Mouse (Mus musculus) kidney, postnatal 0 days (tissue): Measurements from ENCODE around the gene Capn13. TPM values are rescaled to one million over a fixed set of nuclear protein-coding genes. Genes with fewer than 3 reads are reported as not detected.
"Not testable (repeated sequence)": the region's sequence is repeated elsewhere in the genome, so short reads cannot be mapped to it uniquely, and the experiment has no call there.

Source experiments
- ATAC-seq: fragments of 200-750 bp; cut with Nextera tagmentation; replicated peaks from 2 replicates; pipeline ENCODE4 v1.8.0; 2017; ENCODE audit warnings: low read depth, moderate number of reproducible peaks, moderate TSS enrichment, moderate library complexity; ENCODE audit not compliant: low FRiP score
- DNase-seq: peaks from one replicate; pipeline ENCODE4 v3.0.0-alpha.2; 2016; ENCODE audit warnings: low spot score
- H3K27ac ChIP-seq: fragments of 300-500 bp; sonication (generic); 2 replicates; pipeline ENCODE4 v1.5.1; 2014; ENCODE audit warnings: mild to moderate bottlenecking
- H3K27me3 ChIP-seq: fragments of 300-500 bp; sonication (generic); 2 replicates; pipeline ENCODE4 v1.6.1; 2014; ENCODE audit warnings: low read length, mixed read lengths; ENCODE audit not compliant: insufficient read depth
- H3K36me3 ChIP-seq: fragments of 300-500 bp; sonication (generic); 2 replicates; pipeline ENCODE4 v1.6.1; 2014; ENCODE audit warnings: low read length, mixed read lengths; ENCODE audit not compliant: insufficient read depth
- H3K4me1 ChIP-seq: fragments of 300-500 bp; sonication (generic); replicated peaks from 2 replicates; pipeline ENCODE4 v1.6.1; 2014; ENCODE audit warnings: antibody characterized with exemption, low read length, mixed read lengths; ENCODE audit not compliant: insufficient read depth
- H3K4me2 ChIP-seq: fragments of 300-500 bp; sonication (generic); 2 replicates; pipeline ENCODE4 v1.6.1; 2014; ENCODE audit warnings: mild to moderate bottlenecking, low read length, moderate library complexity, mixed read lengths
- H3K4me3 ChIP-seq: fragments of 300-500 bp; sonication (generic); replicated peaks from 2 replicates; pipeline ENCODE4 v1.5.1; 2014; ENCODE audit warnings: low read depth, low read length
- H3K9ac ChIP-seq: fragments of 300-500 bp; sonication (generic); 2 replicates; pipeline ENCODE4 v1.6.1; 2014; ENCODE audit warnings: low read depth, low read length
- H3K9me3 ChIP-seq: fragments of 300-500 bp; sonication (generic); replicated peaks from 2 replicates; pipeline ENCODE4 v1.6.1; 2016; ENCODE audit warnings: low read length, inconsistent platforms, mixed read lengths
- CTCF ChIP-seq: IDR thresholded peaks from 2 replicates; pipeline ENCODE4 v1.5.1; 2016; ENCODE audit warnings: antibody characterized with exemption, low read depth, mild to moderate bottlenecking, moderate library complexity
- WGBS: fragments of 180-500 bp; shearing (Covaris S2); extraction: QIAGEN DNeasy Blood & Tissue Kit; methylation state at CpG from one replicate; pipeline ENCODE4 v1.1.7; 2014; 5-methylcytosine and 5-hydroxymethylcytosine counted together
- polyA plus RNA-seq: library from polyadenylated mRNA; unstranded; fragments of >200 nt; fragmentation: Nextera tagmentation; extraction: Ambion mirVana; gene quantifications from 2 replicates; pipeline ENCODE4 v1.2.1, GENCODE M21; 2015

Capn13 gene
- polyA plus RNA-seq, 1 experiment from 2014 or later = 0.75 TPM

DNA sequence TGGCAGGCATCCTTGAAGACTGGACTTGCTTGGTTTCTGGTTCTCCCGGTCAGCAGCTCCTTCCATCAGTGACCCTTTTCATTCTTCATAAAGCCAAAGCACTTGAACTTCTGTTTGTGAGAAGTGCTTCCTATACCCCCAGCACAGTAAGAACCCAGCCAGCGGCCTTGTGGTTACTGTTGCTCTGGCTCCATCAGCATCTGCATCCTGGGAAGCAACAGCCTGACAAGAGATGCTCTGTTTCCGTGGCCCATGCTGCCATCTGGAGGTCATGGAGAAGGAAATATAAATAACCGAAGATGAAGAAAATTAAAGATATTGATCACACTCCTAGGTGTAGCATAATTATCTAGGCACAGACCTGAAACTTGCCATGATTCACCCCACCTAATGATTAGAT is 103.8 kb downstream of the Capn13 start:
- Histone ChIP-seq H3K27me3 (no peaks in the 10 kb centered on the region), H3K9me3 (no peaks in the 10 kb centered on the region), H3K9ac (no peak overlapping the region), H3K4me3 (no peak overlapping the region), H3K27ac (no peak overlapping the region), H3K4me1 (no peaks in the 10 kb centered on the region), H3K36me3 (no peaks in the 10 kb centered on the region), H3K4me2 (no peak overlapping the region)
- 35% methylated on average over 4 of the region's 4 CpGs for WGBS
- no peak for ATAC-seq
- DNase-seq = peak; percentile 82
- TF ChIP-seq CTCF = peak; percentile 73

DNA sequence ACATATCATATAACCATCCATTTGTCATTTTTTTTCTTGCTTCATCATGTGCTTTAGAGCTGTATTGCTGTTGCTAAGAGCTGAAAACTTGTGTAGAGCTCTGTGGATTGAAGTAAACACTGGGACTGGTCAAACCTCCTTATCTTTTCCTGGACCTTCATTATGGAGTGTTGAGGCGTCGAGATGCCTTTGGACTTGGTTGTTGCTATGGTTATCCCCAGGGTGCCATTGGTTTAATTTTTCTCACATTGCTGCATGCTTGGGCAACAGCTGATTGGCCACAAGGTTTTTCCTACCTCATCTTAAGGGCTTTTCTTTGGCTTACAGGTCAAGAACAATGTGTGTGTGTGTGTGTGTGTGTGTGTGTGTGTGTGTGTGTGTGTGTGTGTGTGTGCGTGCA is 107.4 kb downstream of the Capn13 start:
- no peak for TF ChIP-seq CTCF

DNA sequence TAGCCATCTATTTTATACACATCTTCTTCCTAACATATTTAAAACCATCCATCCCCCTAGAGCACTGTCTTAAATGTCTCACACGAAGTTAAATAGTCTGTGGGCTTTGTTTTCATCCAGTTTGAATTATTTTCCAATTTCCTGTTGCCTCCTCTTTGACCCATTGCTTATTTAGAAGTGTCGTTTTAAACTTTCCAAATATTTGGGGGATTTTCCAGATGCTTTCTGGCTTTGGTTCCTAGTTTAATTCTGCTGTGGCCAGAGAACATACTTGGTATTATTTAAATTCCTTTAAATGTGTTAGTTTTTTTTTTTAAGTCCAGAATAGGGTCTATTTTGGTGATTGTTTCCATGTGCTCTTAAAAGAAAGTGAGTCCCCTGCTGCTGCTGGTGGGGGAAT is 116.4 kb downstream of the Capn13 start:
- Histone ChIP-seq H3K27ac (no peak overlapping the region), H3K36me3 (no peaks in the 10 kb centered on the region), H3K4me3 (no peak overlapping the region), H3K9me3 (no peaks in the 10 kb centered on the region), H3K4me1 (no peaks in the 10 kb centered on the region), H3K27me3 (no peaks in the 10 kb centered on the region), H3K9ac (no peak overlapping the region), H3K4me2 (no peak overlapping the region)
- 20% methylated on average over 2 of the region's 2 CpGs for WGBS
- ATAC-seq (no peak), DNase-seq (peak; percentile 86)
- TF ChIP-seq CTCF = no peak

More for the DNA sequence above, 107.4 kb downstream of the Capn13 start:
- Histone ChIP-seq H3K4me2 (no peak overlapping the region), H3K9ac (no peak overlapping the region), H3K4me3 (no peak overlapping the region), H3K27ac (no peak overlapping the region), H3K27me3 (no peaks in the 10 kb centered on the region), H3K36me3 (no peaks in the 10 kb centered on the region), H3K4me1 (no peaks in the 10 kb centered on the region), H3K9me3 (no peaks in the 10 kb centered on the region)
- WGBS = 81% methylated on average over 3 of the region's 3 CpGs
- ATAC-seq (no peak), DNase-seq (no peak)

DNA sequence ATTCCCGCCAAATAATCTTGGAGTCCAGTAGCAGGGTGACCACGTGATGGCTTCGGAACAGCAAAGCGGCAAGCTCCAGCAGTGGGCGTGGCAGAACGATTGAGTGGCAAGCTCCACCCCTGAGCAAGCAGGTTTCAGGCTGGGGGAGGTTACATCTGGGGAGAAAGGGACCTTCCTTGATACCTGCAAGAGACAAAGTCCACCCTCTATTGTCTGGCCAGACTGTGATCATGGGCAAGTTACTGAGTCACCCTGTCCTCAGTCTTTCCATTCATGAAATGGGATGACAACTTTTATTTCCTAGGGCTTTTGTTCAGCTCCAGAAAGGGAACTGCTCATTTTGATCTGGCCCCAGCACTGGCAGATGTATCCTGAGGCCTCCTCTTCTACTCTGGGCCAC is 118.0 kb downstream of the Capn13 start:
- ATAC-seq, H3K4me1 ChIP-seq, DNase-seq, H3K9ac ChIP-seq, H3K36me3 ChIP-seq, H3K4me3 ChIP-seq, H3K27ac ChIP-seq, H3K27me3 ChIP-seq, H3K4me2 ChIP-seq, H3K9me3 ChIP-seq: not testable (repeated sequence)
- WGBS = 39% methylated on average over 6 of the region's 6 CpGs

DNA sequence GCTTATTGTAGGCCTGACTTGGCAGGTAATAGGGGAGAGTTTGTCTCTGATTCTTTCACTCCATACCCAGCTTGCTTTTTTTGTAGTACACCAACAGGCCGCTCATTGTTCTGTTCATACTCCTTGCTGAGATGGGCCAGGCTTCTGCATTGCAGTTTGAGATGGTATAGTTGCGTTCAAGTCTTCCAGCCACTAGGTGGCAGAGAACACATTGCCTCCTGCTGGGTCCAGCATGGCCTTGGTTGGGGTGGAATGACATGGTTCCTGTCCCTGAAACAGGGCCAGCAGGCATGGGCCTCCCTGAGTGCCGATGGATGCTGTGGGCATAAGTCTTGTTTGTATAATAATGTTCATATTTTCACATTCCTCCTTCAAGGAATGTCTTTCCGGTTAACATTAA is 122.9 kb downstream of the Capn13 start:
- H3K4me3 ChIP-seq = no peak overlapping the region
- no peak for ATAC-seq
- 95% methylated on average over 4 of the region's 4 CpGs for WGBS
- no peak overlapping the region for H3K4me2 ChIP-seq
- H3K27ac ChIP-seq = no peak overlapping the region
- H3K36me3 ChIP-seq = no peaks in the 10 kb centered on the region
- no peaks in the 10 kb centered on the region for H3K27me3 ChIP-seq
- no peaks in the 10 kb centered on the region for H3K9me3 ChIP-seq
- DNase-seq = no peak
- no peak overlapping the region for H3K9ac ChIP-seq
- H3K4me1 ChIP-seq = no peaks in the 10 kb centered on the region
- TF ChIP-seq CTCF = peak; percentile 29; the same call in 1 of the 2 replicates

DNA sequence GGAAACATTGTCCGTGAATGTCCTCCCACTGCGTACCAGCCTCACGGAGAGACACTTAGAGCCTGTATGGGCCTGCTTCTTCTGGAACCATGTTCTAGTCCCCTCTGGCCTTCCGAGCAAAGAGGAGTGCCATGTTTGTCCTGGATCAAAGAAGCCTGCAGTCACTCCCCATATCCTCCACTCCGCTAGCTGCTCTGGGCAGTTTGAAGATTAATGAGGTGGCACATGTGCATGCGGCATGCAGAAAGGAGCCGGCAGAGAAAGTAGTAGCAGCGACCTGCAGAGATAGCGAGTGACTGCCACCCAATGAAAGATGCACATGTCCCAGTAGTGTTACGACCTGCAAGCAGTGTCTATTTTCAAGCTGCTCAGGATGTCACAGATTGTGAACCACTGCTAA is 125.6 kb downstream of the Capn13 start:
- Histone ChIP-seq H3K9ac (no peak overlapping the region), H3K4me1 (no peaks in the 10 kb centered on the region), H3K4me3 (no peak overlapping the region), H3K36me3 (no peaks in the 10 kb centered on the region), H3K9me3 (no peaks in the 10 kb centered on the region), H3K4me2 (no peak overlapping the region), H3K27me3 (no peaks in the 10 kb centered on the region), H3K27ac (no peak overlapping the region)
- ATAC-seq (no peak), DNase-seq (peak; percentile 36)
- TF ChIP-seq CTCF = no peak
- 32% methylated on average over 10 of the region's 10 CpGs for WGBS

DNA sequence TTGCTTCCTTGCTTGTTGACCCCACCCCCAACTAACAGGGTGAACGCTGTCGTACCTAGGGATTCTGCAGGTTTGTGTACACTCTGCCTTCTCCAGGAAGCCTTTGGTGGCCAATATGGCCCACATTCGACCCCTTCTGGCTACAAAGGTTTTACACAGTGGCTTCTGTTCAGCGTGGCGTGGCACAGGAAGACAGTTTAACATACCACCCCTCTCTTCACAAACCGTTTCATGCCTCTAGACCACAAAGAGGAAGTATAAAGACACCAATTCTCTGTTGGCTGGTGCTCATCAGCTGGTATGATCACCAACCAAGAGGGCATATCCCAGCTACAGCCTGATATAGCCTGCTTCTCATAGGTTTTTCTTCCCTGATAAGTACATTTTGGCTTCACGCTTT is 126.9 kb downstream of the Capn13 start:
- H3K4me1 ChIP-seq = no peaks in the 10 kb centered on the region
- WGBS = 71% methylated on average over 7 of the region's 7 CpGs
- no peak overlapping the region for H3K4me2 ChIP-seq
- no peak overlapping the region for H3K9ac ChIP-seq
- no peaks in the 10 kb centered on the region for H3K27me3 ChIP-seq
- H3K9me3 ChIP-seq = no peaks in the 10 kb centered on the region
- no peak overlapping the region for H3K4me3 ChIP-seq
- no peaks in the 10 kb centered on the region for H3K36me3 ChIP-seq
- H3K27ac ChIP-seq = no peak overlapping the region
- no peak for DNase-seq
- no peak for TF ChIP-seq CTCF
- no peak for ATAC-seq
